Mouse (Mus musculus) stomach, postnatal 0 days (tissue): Measurements from ENCODE around the gene Sub1.

Experiments used
- CTCF ChIP-seq: IDR thresholded peaks from 2 replicates; pipeline ENCODE4 v1.5.1; 2016; ENCODE audit warnings: antibody characterized with exemption, low read depth, mild to moderate bottlenecking, moderate library complexity
- EP300 ChIP-seq: optimal IDR thresholded peaks from 2 replicates; pipeline ENCODE3; 2016; ENCODE audit warnings: antibody characterized with exemption

GRCm38 (mm10) chr15:11956129-11956528, 40.7 kb downstream of the Sub1 start:
- TF ChIP-seq CTCF (no peak), EP300 (no peak)
